Mouse (Mus musculus): ENCODE results near the gene Kmt2e.

The Kmt2e gene

GRCm38 (mm10) chr5:23433720-23434597, at the start of gene Kmt2e:
Gene Kmt2e, plus strand, starts transcription at chr5:23434441.
- DNase-seq (ENCODE audit: low spot score), result peak; percentile 93

- no peak for DNase-seq (ENCODE audit: low spot score)
Observed at GRCm38 (mm10) chr5:23385136-23385535, 49.1 kb upstream of the Kmt2e start.

GRCm38 (mm10) chr5:23385763-23386217, 48.5 kb upstream of the Kmt2e start:
- DNase-seq (ENCODE audit: low spot score), result no peak

GRCm38 (mm10) chr5:23386562-23387312, 47.5 kb upstream of the Kmt2e start:
- DNase-seq (ENCODE audit: low spot score), result peak; percentile 29

- no peak for DNase-seq (ENCODE audit: low spot score)
Observed at GRCm38 (mm10) chr5:23387313-23387666, 47.0 kb upstream of the Kmt2e start.

- no peak for DNase-seq (ENCODE audit: low spot score)
Observed at GRCm38 (mm10) chr5:23388091-23388490, 46.1 kb upstream of the Kmt2e start.

- DNase-seq (ENCODE audit: low spot score), result no peak
Observed at GRCm38 (mm10) chr5:23389601-23390305, 44.5 kb upstream of the Kmt2e start.

GRCm38 (mm10) chr5:23391714-23392113, 42.5 kb upstream of the Kmt2e start:
- DNase-seq (ENCODE audit: low spot score), result no peak

GRCm38 (mm10) chr5:23393870-23394269, 40.4 kb upstream of the Kmt2e start:
- DNase-seq (ENCODE audit: low spot score), result no peak

GRCm38 (mm10) chr5:23394366-23395145, 39.7 kb upstream of the Kmt2e start:
- DNase-seq (ENCODE audit: low spot score), result no peak

GRCm38 (mm10) chr5:23395721-23396120, 38.5 kb upstream of the Kmt2e start:
- no peak for DNase-seq (ENCODE audit: low spot score)

GRCm38 (mm10) chr5:23396756-23397155, 37.5 kb upstream of the Kmt2e start:
- no peak for DNase-seq (ENCODE audit: low spot score)

GRCm38 (mm10) chr5:23400156-23400555, 34.1 kb upstream of the Kmt2e start:
- no peak for DNase-seq (ENCODE audit: low spot score)

- DNase-seq (ENCODE audit: low spot score), result no peak
Observed at GRCm38 (mm10) chr5:23400868-23401267, 33.4 kb upstream of the Kmt2e start.

- DNase-seq (ENCODE audit: low spot score), result no peak
Observed at GRCm38 (mm10) chr5:23401368-23401767, 32.9 kb upstream of the Kmt2e start.

- no peak for DNase-seq (ENCODE audit: low spot score)
Observed at GRCm38 (mm10) chr5:23401999-23402398, 32.2 kb upstream of the Kmt2e start.

- no peak for DNase-seq (ENCODE audit: low spot score)
Observed at GRCm38 (mm10) chr5:23403161-23403560, 31.1 kb upstream of the Kmt2e start.

GRCm38 (mm10) chr5:23405666-23406404, 28.4 kb upstream of the Kmt2e start:
- no peak for DNase-seq (ENCODE audit: low spot score)

- no peak for DNase-seq (ENCODE audit: low spot score)
Observed at GRCm38 (mm10) chr5:23406405-23406745, 27.9 kb upstream of the Kmt2e start.

GRCm38 (mm10) chr5:23408106-23408505, 26.1 kb upstream of the Kmt2e start:
- no peak for DNase-seq (ENCODE audit: low spot score)
